Mouse (Mus musculus) liver, adult 2 months (tissue): ENCODE data around the gene Pcsk4.

Experiments
- CTCF ChIP-seq: fragments of 200-500 bp; IDR thresholded peaks from 2 replicates; pipeline ENCODE4 v1.5.1; 2011; ENCODE audit warnings: low read depth, low read length, control low read depth
- POLR2A ChIP-seq: fragments of 200-500 bp; IDR thresholded peaks from 2 replicates; pipeline ENCODE4 v1.6.1; 2011; ENCODE audit warnings: low read length, control low read depth; ENCODE audit not compliant: insufficient read depth; ENCODE audit errors: extremely low read depth

- TF ChIP-seq CTCF (no peak), POLR2A (no peak)
Observed at GRCm38 (mm10) chr10:80363734-80364133, 34.4 kb upstream of the Pcsk4 start.
